Mouse (Mus musculus) large intestine, adult 2 months (tissue): ENCODE results near the gene Prkcq. TPM values are rescaled to one million over a fixed set of nuclear protein-coding genes. Genes with fewer than 3 reads are reported as not detected.

Experiments
- DNase-seq: peaks from one replicate; pipeline ENCODE4 v3.0.0-alpha.2; 2012; ENCODE audit warnings: low read depth, low spot score
- WGBS: fragments of 180-500 bp; shearing (Covaris S2); methylation state at CpG from one replicate; pipeline ENCODE4 v1.1.7; 2018; 5-methylcytosine and 5-hydroxymethylcytosine counted together
- polyA plus RNA-seq: library from polyadenylated mRNA; depleted of rRNA; stranded (reverse); fragments of >200 nt; gene quantifications from 2 replicates; pipeline ENCODE4 v1.2.3, GENCODE M21; 2012

Gene Prkcq
- polyA plus RNA-seq, 1 experiment, result 2.3 TPM

DNA sequence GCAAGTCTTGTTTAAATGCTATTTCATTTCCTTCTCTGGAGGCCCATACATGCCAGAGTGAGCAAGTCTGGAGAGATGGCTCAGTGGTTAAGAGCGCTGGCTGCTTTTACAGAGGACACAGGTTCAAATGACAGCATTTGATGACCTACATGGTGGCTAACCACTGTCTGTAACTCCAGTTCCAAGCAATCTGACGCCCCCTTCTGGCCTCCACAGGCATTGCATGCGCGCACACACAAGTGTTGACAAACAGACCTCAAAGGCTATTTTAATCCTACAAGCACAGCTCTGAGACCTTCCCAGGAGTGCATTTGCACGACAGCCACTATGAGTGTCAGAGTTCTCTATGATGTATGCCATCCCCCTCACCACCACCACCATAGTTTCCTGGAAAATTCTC is 94.4 kb downstream of the Prkcq start:
- WGBS, result 75% methylated on average over 5 of the region's 5 CpGs
- no peak for DNase-seq

DNA sequence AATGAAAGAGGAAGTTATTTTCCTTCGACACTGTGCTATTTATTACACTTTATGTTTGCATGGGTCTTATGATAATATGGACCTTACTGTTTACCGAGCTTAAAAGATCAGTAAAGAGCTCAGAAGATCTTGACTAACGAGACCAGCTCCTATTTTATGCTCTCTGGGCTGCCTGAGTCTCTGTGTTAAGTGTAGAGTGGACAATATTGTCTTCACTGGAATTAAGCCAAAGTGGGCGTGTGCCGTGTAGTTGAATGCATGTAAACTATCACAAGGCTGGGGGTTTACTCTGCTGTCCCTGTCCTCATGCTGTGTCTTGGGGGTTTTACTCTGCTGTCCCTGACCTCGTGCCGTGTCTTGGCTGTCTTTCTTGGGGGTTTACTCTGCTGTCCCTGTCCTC is 107.1 kb downstream of the Prkcq start:
- DNase-seq, result no peak
- WGBS, result 25% methylated on average over 7 of the region's 7 CpGs

DNA sequence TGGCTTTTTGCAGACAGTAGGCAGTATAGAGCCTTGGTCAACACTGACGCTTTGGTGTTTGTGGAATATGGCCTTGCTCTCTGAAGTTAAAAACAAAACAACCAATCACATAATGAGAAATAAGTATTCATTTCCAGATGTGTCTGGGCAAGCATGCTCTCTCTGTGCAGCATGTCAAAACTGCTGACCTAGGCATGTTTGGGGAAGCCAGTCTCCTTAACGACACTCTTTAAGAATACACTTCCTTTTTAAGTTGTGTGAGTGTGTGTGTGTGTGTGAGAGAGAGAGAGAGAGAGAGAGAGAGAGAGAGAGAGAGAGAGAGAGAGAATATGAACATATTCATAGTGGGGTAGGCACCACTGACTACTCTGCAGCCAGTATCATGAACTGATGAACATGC is 108.3 kb downstream of the Prkcq start:
- 62% methylated on average over 2 of the region's 2 CpGs for WGBS
- DNase-seq, result no peak

DNA sequence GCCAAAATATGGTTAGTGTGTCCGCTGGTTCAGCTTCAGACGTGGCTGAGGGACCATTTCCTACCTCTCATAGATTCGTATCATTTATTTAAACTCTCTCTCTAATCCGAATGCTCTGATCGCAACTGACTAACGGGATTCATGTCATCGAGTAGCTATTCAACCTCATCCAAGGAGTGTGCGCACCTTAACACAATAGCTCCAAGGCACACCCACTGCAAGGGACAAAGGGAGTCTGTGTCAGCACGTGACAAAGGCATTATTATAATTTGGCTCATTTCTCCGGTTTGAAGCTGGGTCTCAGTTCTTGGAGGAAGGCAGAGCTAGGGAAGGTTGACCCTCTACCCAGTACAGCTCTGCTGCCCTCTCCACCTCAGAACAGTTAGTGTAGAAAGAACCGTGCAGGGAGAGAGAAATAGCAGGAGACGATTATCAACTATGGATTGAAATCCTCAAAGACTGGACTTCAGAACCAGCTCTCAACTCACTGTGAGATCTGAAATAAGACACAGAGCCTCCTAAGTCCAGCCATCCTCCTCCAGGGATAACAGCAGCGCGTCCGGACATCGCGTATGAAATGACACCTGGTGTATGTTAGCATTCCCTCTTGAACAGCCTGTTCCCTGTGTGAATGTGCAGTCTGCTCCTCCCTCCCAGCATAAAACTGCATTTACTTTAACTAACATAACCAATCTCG is 116.1 kb downstream of the Prkcq start:
- DNase-seq, result no peak
- WGBS, result 71% methylated on average over 18 of the region's 18 CpGs

DNA sequence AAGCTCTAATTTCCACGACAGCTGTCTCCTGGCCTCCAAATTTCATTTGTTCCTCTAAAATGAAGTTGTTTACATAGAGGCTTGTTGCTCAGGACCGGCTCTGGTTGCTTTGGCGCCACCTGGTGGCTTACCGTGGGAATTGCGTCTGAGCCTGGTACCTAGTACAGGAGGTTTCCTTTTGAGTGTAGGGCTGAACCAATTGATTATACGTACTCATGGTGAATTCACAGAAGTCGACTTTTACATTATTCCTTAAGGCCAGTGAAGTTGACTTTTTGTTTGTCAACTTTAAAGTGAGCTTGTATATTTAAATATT is 116.6 kb downstream of the Prkcq start:
- WGBS, result 4% methylated on average over 7 of the region's 7 CpGs

DNA sequence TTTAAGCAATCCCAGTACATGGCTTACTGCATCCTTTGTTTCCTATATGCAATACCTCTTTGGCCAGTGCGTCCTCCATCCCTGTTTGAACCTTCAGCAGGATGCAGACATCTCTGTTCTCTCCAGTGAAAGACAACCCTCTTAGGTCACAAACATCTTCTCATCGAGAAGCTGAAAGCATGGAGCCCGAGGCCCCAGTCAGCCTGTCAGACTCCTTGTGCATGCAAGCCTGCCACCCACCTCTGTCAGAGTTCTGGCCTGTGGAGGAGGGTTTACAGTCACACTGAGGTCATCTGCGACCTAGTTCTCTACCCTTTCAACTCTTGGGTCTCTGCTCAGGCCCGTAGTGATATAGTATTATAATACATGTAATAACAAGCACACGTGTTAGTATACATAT is 119.0 kb downstream of the Prkcq start:
- WGBS, result 84% methylated on average over 6 of the region's 6 CpGs
- DNase-seq, result no peak

More for the DNA sequence above, 116.6 kb downstream of the Prkcq start:
- peak; percentile 27 for DNase-seq

DNA sequence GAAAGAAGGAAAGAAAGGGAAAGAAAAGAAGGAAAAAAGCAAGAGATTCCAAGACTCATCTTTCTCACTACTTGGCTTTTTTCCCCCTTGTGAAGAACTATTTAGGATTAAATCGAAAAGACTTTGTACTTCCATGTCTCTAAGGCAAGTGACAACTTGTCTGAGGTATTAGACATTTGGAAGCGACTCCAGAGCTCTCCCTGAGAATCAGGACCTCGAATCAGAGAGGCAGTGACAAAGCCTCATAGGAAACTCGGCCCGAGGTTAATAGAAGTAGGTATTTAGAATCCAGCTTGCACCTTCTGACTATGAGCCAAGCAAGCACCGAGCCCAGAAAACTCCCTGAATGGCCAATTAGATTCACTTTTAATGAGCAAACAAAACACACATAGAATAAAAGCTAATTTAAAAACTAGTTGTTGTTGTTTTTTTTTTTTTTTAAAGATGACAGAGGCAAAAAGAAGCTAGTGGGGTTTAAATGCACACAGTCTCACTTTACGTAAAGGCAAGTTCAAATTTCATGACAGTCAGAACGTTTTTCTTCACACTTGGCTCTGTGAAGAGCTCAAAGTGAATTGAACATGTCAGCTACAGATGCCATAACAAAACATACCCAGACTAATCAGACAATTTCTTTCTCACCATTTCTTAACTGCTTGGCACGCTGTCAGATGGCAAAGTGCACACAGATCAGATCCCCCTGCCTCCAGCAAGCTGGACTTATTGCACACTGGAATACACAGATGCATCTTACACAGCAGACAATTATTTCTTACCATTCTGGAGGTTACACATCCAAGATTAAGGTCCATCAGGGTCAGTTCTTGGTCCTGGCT is 119.9 kb downstream of the Prkcq start:
- 69% methylated on average over 9 of the region's 9 CpGs for WGBS
- DNase-seq, result no peak

DNA sequence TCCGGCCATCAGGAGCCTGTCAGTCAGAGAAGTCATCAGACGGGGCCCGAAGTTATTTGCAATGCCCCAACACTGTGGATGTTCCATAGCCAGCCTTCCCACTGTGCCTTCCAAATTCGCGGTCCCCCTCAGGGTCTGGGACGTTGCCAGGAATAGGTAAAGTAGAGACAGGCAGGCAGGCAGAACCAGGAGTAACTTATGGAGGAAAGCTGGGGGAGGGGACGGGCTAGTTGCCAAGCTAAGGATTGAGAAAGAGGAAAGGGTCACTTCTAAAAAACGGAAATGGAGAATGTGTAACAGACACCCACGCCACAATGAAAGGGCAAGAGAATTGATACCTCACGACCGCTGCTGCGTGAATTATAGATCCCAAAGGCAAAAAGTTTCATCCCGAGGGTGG is 121.2 kb downstream of the Prkcq start:
- DNase-seq, result no peak
- WGBS, result 86% methylated on average over 13 of the region's 13 CpGs

DNA sequence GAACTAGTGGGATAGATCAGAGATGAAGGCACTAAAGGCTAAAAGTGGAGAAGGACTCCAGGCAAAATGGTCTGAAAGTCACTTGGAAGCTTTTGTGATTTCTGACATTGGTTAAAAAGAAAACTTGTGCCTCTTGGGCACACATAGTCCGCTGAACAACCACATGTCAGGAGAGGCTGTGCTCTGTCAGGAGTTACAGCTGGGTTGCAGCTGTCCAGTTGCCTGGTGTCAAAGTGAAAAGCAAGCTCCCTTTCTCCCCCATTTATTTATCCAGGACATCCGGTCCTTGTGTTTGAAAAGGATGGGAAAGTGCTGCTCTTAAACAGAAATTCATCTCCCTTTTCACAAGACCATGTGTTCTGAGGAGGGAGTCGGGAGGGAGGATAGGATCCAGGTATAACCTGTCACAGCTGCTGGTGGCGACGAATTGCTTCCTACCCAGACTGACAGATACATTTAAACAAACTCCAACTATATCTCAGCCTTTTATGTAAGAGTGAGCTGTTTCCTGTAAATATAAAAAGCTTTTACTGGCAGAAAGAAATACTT is 122.8 kb downstream of the Prkcq start:
- DNase-seq, result no peak
- WGBS, result 43% methylated on average over 5 of the region's 5 CpGs

DNA sequence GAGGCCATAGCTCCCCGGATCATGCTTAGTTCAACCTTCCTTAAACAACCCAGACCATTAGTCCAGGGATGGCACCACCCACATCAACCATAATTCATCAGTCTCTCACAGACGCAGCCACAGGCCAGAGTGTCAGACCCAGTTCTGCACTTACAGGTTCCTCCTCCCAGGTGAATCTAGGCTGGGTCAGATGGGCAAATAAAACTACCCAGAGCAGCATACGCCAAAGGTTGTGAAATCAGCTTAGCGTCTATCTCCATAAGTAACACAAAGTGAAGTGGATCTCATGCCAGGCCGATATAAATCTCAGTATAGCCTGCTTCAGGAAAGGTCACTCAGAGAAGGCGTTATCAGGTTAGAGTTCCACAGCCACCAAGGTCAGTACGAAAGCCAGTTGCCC is 126.9 kb downstream of the Prkcq start:
- WGBS, result 76% methylated on average over 7 of the region's 7 CpGs

DNA sequence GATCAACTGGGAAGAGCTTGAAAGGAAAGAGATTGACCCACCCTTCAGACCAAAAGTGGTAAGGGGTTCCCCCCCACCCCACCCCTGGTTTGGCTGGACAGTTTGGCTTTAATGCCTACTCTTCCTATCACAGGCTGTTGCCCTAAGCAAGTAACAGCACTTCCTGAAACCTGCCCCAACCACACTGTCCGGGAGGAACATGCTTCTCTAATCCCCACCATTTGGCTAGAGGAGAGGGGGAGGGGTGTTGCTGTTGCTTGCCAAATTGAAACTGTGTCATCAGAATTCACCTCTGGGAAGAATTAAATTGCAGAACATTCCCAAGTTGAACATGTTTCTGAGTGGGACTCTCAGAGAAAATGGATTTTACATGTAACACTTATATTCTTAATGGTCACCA is 127.5 kb downstream of the Prkcq start:
- 46% methylated on average over 1 of the region's 1 CpGs for WGBS
- no peak for DNase-seq

More for the DNA sequence above, 126.9 kb downstream of the Prkcq start:
- no peak for DNase-seq

DNA sequence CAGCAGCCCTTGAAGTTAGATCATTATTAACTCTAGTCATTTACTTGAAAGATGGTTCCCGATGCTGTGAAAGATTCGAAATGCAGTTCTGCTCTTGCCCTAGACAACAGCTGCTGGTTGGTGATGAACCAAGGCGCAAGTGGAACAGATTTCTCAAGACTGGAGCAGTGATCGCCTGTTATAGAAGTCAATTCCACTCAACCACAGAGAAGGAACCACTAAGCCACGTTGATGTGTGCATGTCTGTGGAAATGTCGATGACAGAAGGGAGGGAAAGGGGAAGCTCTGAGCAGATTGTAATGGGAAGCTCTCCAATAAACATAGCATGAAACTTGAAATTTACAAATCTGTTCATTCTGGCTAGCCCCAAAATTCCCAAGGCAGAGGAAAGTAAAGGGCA is 128.5 kb downstream of the Prkcq start:
- DNase-seq, result no peak
- 71% methylated on average over 6 of the region's 6 CpGs for WGBS

DNA sequence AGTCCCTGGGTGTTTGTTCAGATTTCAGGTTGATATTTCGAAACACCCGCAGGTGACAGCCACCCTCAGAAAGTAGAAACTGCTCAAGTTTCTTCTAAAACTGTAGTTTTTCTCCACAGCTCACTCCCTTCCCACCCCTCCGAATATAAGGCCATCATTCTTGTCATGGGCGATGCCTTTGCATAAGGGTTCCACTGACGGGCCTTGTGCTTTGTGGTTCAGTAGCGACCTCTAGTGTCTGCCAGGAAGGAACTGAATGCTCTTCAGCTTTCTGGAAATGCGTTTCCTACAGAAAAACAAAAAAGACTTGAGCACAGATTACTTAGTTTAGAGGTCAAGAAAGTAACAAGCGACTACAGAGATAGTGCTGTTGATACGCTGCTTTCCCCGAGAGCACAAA is 148.3 kb downstream of the Prkcq start:
- WGBS, result 33% methylated on average over 10 of the region's 10 CpGs
- no peak for DNase-seq

DNA sequence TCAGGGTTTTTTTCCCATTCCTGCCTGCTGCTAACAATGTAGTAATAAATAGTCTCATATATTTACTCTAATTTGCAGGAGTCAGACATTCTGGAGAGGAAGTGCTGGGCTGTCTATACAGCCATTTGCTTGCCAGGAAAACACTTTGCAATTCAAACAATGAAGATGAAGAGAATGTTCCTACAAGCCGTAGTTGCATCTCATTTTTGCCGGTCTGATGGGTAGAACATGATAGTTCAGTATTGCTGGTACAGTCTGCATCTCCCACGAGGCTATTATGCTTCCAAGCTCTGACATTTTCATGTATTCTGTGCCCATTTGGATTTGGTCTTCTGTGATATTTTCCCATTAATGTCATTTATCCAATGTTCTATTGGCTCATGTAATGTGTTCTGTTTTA is 150.5 kb downstream of the Prkcq start:
- no peak for DNase-seq
- WGBS, result 58% methylated on average over 3 of the region's 3 CpGs

DNA sequence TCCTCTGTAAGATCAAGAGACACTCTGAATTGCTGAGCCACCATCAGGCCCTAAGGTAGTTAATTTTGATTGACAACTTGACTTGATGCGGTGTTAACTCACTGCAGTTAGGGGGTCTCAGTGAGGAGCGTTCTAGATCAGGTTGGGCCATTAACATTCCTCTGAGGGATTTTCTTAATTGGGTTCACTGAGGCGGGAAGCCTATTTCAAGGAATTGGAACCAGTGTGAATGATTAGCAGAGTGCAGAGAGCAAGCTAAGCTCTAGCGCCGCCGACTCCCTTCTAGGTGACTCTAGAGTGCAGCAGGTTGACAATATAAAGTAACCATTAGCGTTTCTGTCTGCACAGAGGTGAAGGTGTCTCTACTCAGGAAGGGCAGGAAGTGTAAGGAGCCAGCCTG is 155.4 kb downstream of the Prkcq start:
- DNase-seq, result no peak
- WGBS, result 50% methylated on average over 7 of the region's 7 CpGs

DNA sequence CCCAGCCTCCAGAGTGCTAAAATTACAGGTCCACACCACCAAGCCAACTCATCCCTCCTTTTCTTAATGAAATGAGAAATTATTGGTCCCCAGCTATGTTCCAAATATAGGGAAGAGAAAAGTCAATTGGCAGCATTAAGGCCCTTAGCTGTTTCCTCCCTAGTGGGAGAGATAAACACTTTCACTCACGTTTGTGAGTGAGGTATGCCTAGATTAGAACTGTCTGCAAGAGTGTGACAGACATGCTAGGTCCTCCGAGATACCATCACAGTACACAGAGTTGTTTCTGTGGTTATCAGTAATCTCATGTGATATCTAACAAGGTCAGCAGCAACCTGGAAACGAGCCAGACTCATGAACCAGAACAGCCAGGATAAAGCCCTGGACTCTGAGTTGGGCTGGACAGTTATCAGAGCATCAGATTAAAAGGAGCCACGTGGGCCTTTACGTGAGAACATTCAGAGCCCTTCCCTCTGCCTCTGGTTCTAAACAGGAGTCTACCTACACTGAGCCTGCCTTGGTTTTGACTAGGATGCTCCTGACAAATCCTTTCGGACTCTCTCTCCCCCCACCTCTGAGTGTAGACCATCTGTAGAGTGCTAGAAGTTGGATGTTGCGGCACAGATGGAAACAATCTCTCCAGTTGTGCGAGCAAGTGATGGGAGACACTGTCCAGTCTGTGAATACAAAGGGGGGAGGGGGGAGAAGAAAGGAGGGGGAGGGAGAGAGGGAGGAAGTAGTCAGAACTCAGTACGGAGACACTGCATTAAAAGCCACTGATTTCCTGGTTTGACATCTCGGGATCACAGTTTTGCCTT is 157.7 kb downstream of the Prkcq start:
- 38% methylated on average over 10 of the region's 10 CpGs for WGBS
- DNase-seq, result no peak

DNA sequence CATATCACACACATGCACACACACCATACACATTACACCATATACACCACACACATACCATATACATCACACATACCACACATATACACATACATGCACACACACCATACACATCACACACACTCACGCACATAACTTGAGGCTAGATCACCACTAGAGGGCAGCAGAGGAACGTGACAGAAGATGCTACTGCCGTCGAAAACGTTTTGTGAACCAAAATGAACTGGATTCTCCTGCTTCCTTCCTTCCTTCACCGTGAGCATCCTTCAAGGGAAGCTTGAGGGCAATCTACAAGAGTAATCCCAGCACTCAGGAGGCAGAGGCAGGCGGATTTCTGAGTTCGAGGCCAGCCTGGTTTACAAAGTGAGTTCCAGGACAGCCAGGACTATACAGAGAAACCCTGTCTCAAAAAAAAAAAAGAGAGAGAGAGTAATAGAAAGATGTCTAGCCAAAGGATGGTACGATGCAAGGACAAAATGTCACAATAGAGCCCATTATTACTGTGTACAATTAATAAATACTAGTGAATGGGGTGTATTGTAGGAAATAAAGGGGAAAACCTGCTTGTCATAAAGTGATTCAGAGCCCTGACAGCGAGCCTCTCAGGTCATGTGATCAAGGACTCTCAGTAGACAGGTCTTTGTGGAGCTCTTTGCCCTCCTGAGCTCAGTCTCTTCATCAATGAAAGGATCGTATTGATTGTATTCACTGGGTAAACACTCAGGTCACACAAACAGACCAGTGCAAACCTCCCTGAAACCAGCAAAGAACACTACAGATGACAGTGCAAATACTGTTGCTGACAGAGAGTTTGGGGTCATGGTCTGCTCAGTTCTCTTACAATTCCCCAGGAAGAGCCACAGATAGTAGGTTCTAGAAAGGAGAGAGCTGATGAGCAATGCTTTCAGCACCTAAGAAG is 159.9 kb downstream of the Prkcq start:
- peak; percentile 48 for DNase-seq
- WGBS, result 16% methylated on average over 11 of the region's 11 CpGs

DNA sequence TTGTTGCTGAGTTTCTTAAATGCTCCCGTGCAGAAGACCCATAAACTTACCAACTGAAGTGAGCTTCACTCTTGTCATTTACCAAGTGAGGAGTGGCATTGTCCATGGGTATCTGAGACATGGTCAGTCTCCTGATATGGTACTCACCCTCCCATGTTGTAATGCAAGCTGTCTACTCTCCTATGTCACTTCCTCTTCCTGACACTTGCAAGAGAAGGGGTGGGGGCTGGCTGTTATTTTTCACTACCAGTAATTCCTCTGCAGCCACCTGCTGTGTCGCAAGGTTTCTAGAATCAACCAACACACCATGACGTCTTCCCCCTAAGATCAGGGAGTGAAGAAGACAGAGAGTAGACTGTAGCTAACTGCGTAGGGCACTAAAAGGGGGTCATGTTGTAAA is 160.6 kb downstream of the Prkcq start:
- DNase-seq, result no peak
- WGBS, result 63% methylated on average over 4 of the region's 4 CpGs

DNA sequence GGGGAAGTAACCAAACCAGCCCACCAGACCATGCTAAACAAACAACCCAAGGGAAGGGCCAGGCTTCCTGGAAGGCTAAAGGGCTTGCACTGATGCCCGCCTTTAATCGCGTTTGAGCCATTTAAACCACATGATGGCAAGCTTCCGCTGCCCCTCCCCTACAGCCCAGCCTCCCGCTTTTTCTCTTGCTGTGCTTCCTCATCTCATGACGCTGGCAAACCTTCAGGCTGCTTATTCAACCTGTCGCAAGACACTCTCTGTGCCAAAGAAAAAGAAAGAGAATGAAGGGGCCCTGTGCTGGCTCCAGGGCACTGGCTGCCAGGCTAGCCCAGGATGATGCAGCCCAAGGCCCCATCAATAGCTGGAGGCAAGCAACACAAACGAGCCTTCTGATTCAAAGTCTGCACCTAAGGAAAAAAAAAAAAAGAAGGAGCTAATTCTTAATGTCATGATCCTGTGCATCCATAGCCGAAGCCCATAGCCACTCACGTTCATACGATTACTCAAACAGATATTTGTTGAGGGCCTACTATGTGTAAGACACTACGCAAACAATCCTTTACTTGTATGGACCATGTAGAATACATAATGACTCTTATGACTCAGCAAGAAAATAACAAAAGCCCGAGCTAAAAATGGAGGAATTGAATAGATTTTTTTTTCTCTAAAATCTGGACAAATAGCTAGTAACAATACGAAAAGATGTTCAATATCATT is 161.6 kb downstream of the Prkcq start:
- 45% methylated on average over 14 of the region's 14 CpGs for WGBS

More for the DNA sequence above, 161.6 kb downstream of the Prkcq start:
- DNase-seq, result no peak
